Mouse (Mus musculus) macrophage (primary cell): ENCODE measurements around the gene Nhlrc4. TPM values are rescaled to one million over a fixed set of nuclear protein-coding genes. Genes with fewer than 3 reads are reported as not detected.

Source experiments
- H3K27ac ChIP-seq: fragments of 350-480 bp; formaldehyde crosslinking; 2 replicates; pipeline ENCODE4 v1.9.0; 2021
- H3K36me3 ChIP-seq: fragments of 350-480 bp; formaldehyde crosslinking; 2 replicates; pipeline ENCODE4 v1.9.0; 2021; ENCODE audit errors: inconsistent target
- H3K4me3 ChIP-seq: fragments of 350-480 bp; formaldehyde crosslinking; 2 replicates; pipeline ENCODE4 v1.9.0; 2021; ENCODE audit errors: inconsistent target
- H3K79me2 ChIP-seq: fragments of 350-480 bp; formaldehyde crosslinking; 2 replicates; pipeline ENCODE4 v1.9.0; 2021; ENCODE audit errors: inconsistent target
- WGBS: methylation state at CpG from one replicate; pipeline ENCODE4 v1.1.7; 2026; ENCODE audit warnings: inconsistent platforms; ENCODE audit not compliant: missing documents; 5-methylcytosine and 5-hydroxymethylcytosine counted together
- polyA plus RNA-seq: library from polyadenylated mRNA; stranded (reverse); fragments of 250-400 nt; gene quantifications from 3 replicates; pipeline ENCODE4 v1.2.4, GENCODE M21; 2018; ENCODE audit warnings: inconsistent platforms

Nhlrc4 gene
- polyA plus RNA-seq, 1 experiment from 2014 or later: not detected

DNA sequence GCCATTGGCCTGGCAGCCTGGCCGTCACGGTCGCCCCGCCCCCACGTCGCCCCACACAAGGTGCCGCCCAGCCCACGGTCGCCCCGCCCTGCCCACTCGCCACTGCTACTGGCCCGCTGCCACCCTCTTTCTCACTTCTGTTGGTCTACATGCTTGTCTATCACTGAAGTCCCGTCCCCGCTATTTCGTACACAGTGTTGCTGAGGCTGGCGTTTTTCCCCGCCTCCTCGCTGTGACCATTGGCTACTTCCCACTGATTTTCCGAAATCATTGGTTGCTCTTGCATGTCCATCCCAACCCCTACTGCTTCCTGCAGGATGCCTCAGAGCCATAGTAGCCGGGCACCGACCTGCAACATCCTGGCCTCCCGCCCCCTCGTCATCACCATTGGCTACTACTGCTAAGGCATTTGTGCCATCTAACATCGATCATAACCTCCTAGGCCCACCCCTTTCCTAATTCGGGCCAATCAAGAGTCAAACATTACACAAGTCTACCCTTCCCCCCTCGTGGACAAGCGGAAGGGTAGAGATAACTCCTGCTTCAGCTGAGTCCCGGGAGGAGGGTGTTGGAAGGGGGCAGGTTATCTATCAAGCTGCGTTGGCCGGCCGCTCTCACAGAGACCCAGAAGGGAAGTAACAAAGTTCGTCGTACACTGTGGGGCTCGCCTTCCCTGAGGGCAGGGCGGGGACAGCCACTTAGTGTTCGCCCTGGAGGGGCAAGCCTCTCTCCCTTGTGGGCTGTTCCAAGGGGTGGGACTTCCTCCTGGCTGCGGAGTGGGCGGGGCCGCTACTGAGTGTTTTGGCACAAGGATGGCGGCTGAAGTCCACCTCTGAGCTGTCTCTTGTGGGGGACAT, 24.7 kb downstream of the Nhlrc4 start:
- H3K36me3 ChIP-seq: no peaks in the 10 kb centered on the region; the same call in 1 of the 2 replicates
- 1% methylated on average over 40 of the region's 40 CpGs for WGBS
- H3K4me3 ChIP-seq: peak overlapping the region; percentile 76
- peak overlapping the region; percentile 93 for H3K27ac ChIP-seq
- H3K79me2 ChIP-seq: peaks cover 43% of the 10 kb centered on the region

DNA sequence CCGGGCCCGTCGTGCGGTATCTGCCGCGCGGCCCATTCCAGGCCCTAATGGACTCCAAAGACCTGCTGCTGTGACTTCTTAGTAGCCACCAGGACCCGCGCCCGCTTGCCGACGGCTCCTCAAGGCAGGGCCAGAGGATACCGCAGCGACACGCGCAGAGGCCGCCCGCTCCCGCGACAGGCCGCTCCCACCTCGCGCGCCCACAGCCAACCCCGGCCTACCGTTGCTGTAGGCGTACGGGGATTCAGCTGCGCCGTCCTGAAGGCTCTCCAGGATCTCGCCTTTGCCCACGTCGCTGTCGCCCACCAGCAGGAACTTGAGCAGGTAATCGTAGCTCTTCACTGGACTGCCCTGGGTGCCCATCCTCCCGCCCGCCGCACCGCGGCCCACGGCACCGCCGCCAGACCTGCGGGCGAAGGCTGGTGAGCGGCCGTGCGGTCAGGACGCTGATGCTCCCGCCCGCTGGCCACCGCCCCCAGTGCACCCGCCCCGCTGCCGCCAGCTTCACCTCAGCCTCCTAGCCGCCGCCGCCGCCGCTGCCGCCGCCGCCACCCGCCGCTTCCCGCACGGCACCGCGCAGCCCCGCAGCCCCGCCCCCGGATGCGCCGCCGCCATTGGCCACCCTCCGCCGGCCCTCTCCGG, 25.5 kb downstream of the Nhlrc4 start, which contains the start of gene Rab40c:
Rab40c (minus strand) TSS at position 584 of the 642 bp plus-strand sequence.
- H3K79me2 ChIP-seq: peaks cover 51% of the 10 kb centered on the region
- peak within 1 kb of the TSS; percentile 76 for H3K4me3 ChIP-seq
- no peaks in the 10 kb centered on the region; the same call in 1 of the 2 replicates for H3K36me3 ChIP-seq
- peak within 1 kb of the TSS; percentile 93 for H3K27ac ChIP-seq
- under 1% methylated on average over 73 of the region's 78 CpGs for WGBS

DNA sequence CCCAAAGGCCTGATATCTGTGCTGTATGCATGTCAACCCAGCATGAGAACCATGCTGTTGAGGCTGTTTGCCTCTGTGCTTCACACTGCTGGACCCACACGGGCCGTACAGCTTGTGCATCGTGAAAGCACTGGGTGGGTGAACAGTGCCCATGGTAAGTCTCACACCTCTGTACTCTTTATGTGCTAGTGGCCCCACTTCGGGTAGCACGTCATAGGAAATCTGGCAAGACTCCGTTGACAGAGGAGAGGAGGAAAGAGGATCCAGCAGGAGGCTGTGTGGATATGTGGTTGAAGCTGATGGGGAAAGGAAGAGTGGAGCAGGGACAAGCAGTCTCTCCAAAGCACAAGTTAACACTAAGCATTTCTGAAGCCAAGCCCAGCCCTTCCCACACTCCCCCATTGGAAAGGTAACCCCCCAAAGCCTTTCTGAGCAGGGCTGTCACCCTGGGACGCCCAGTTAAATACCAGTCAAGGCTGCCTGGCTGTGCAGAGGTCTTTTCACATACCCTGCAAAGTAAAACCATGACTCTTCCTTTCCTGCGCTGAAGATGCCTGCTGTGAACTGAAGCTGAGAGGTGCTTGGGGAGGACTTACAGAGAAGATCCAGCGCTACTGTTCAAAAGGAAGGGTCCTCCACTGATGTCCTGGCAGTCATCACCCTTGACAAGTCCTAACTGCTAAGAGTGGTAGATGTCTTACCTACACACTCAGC, 26.6 kb downstream of the Nhlrc4 start:
- H3K27ac ChIP-seq: peak overlapping the region; percentile 57
- H3K79me2 ChIP-seq: peaks cover 59% of the 10 kb centered on the region
- H3K36me3 ChIP-seq: no peaks in the 10 kb centered on the region; the same call in 1 of the 2 replicates
- 95% methylated on average over 9 of the region's 9 CpGs for WGBS
- H3K4me3 ChIP-seq: peak overlapping the region; percentile 72

DNA sequence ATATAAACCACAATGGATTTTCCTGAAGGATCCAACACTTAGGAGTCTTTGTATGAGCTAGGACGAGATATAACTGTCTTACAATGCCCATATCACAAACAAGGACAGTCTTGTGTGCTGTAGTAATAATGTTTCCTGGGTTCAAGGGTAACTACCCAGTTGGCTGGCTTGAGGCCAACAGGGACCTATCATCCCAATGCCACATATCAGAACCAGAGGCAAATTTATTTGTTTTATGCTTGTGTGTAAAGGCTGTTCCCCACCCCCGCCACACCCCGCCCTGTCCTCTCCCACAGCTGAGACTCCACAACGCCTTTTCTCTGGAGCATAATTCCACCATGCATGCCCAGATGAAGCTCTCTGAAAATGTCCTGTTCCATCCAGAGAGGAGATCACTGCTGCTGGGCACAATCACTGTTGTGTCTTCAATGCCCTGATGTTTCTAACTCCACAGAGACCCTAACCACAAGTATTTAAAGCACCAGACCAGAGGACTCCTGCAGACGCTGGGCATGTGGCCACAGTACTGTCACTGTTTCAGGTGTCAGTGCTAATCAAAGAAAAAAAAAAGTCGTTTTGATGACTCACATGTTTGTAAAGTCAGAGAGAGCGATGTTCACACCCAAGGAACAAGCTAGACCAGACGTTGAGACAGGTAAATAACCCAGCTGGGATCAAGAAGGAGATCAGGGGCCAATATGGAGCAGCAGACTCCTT, 27.7 kb downstream of the Nhlrc4 start:
- WGBS: 91% methylated on average over 8 of the region's 8 CpGs
- no peak overlapping the region for H3K4me3 ChIP-seq
- H3K36me3 ChIP-seq: no peaks in the 10 kb centered on the region; the same call in 1 of the 2 replicates
- peaks cover 69% of the 10 kb centered on the region for H3K79me2 ChIP-seq
- no peak overlapping the region for H3K27ac ChIP-seq

DNA sequence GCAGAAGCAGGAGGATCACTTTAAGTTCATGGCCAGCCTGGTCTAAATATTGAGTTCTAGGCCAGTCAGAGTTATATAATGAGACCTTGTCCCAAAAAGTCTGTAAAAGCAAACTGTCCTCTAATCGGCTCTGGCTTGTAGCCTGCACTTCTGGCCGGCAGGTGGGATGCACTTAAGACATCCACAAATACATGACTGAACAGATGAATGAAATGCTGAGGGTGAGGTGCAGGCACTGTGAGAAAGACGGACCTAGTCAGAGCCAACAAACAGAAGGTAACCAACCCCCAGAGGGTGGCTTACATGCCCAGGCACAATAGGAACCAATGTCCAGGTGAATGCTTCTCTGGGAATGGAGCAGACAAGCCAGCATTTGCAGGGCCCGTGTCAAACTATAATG, 30.5 kb downstream of the Nhlrc4 start:
- WGBS: 52% methylated on average over 4 of the region's 4 CpGs
- Histone ChIP-seq H3K4me3 (no peak overlapping the region), H3K27ac (peak overlapping the region; percentile 99)

DNA sequence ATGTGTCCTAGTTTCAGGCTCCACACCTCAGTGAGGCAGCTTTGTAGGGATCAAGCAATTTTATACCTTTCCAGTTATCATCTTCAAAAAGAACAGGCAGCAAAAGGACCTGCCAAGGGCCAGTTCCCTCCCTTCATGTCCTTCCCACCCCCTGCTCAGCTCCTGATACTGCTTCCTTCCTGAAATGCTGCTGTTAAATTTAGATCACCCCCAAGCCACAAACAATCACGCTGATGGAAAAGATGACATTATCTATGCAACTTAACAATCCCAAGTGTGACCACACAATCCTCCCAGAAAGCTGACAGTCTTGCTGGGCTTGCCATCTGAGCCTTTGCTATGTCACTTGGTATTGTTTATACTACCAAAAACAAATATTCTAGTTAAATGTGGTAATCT, 30.9 kb downstream of the Nhlrc4 start:
- WGBS: 0% methylated on average over 1 of the region's 1 CpGs
- Histone ChIP-seq H3K27ac (peak overlapping the region; percentile 99), H3K36me3 (no peaks in the 10 kb centered on the region; the same call in 1 of the 2 replicates), H3K79me2 (peaks cover 97% of the 10 kb centered on the region), H3K4me3 (peak overlapping the region; percentile 32)

More for the DNA sequence above, 30.5 kb downstream of the Nhlrc4 start:
- no peaks in the 10 kb centered on the region; the same call in 1 of the 2 replicates for H3K36me3 ChIP-seq
- peaks cover 97% of the 10 kb centered on the region for H3K79me2 ChIP-seq

DNA sequence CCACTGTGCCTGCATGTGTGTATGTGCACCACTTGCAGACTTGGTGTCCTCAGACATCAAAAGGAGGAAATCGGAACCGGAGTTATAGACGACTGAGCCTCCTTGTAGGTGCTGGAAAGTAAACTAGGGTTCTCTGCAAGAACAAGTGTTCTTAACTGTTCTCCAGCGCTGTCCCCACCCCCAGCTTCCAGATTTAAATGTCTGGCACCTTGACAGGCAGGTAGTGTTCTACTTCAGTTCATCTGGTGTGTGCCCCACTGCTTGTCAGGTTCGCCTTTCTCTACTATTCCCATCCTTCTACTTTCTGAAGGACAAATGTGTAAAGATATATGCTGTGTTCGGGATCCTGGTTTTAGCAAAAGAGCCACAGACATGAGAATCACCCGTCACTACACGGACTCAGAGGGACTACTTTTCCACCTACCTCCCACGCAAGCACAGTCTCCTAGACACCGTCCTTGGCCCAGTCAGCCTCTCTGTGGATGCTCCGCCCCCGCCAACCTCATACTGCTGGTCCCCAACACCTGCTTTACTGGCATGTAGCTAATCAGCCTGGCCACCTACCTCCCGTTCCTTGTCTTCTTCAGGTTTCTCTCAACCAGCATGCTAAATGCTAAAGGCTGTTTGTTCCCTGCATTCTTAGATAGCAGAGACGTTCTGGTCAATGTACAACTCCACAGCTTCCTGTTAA, 31.4 kb downstream of the Nhlrc4 start:
- H3K4me3 ChIP-seq: peak overlapping the region; percentile 32
- H3K36me3 ChIP-seq: no peaks in the 10 kb centered on the region; the same call in 1 of the 2 replicates
- peak overlapping the region; percentile 99 for H3K27ac ChIP-seq
- peaks cover 97% of the 10 kb centered on the region for H3K79me2 ChIP-seq
- 52% methylated on average over 14 of the region's 14 CpGs for WGBS

DNA sequence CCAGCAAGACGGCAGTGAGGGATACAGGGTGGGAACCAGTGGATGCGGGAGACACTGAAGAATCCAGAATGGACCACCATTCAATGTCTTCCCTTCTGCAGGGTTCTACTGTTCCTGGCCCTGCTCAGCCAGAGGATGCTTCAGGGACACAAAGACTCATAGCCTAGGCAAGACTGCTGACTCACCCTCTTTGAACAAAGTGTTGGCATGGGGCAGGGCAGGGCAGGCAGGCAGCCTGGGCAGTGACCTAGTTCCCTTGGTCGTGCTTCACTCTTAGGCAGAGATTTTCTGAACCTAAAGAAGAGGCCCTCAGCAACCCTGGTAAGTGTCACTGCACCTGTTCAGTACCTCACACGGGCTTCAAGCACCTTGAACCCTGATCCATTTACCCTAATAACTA, 32.9 kb downstream of the Nhlrc4 start:
- H3K4me3 ChIP-seq: no peak overlapping the region; the same call in 1 of the 2 replicates
- 74% methylated on average over 4 of the region's 4 CpGs for WGBS
- H3K36me3 ChIP-seq: no peaks in the 10 kb centered on the region; the same call in 1 of the 2 replicates
- H3K79me2 ChIP-seq: peaks cover 97% of the 10 kb centered on the region
- peak overlapping the region; percentile 99 for H3K27ac ChIP-seq

DNA sequence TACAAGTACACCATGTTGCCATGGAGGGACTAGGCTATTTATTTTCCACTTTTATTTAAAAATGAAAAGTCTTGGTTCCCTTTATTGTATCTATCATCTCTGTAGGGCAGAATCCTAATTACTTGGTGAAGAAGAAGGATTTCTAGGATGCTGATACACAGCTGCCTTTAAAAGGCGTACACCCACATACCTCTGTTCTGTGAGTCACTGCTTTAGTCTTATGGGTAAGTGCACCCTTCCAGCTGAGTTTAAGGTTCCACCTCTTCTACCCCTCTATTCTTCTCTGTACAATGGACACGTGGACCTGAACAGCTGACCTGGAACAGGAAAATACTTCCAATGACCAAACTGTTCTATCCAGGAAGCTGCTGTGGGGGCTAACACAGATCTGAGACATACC, 37.1 kb downstream of the Nhlrc4 start:
- H3K27ac ChIP-seq: no peak overlapping the region
- 90% methylated on average over 2 of the region's 2 CpGs for WGBS
- no peak overlapping the region for H3K4me3 ChIP-seq
- H3K36me3 ChIP-seq: no peaks in the 10 kb centered on the region; the same call in 1 of the 2 replicates
- H3K79me2 ChIP-seq: peaks cover 100% of the 10 kb centered on the region

DNA sequence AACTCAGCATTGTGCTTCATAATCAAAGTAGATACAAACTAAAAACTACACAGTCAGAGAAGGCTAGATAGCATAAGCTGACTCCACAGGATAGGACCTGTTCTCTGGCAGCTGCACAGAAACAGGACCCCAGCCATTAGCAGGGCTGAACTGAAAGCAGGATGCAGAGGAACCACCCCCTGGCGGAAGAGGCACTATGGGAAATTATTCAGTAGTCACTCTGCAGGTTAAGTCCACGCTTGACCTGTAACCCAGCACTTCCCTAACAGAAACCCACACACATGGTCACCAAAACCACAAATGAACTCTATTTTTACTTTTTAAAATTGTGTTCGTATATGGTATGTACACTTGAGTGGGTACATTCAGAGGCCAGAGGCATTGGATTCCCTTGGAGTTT, 41.7 kb downstream of the Nhlrc4 start:
- Histone ChIP-seq H3K27ac (no peak overlapping the region), H3K4me3 (no peak overlapping the region), H3K79me2 (peaks cover 100% of the 10 kb centered on the region), H3K36me3 (peaks cover 4% of the 10 kb centered on the region; the same call in 1 of the 2 replicates)
- WGBS: 27% methylated on average over 3 of the region's 3 CpGs

DNA sequence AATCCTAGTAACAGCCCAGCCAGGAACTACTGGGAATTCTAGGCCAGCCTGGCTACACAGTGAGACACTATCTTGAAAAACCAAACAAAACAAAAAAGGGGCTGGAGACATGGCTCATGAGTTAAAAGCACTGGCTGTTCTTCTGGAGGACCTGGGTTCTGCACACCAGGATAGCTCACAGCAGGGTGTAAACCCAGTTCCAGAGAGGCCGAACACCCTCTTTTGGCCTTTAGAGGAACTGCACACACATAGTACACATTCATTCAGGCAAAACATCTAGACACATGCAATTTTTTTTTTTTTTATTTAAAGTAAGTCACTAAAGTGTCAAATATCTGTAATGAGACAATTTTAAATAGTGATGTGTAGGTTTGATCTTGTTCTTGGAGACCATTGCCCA, 44.6 kb downstream of the Nhlrc4 start:
- H3K27ac ChIP-seq: no peak overlapping the region
- H3K36me3 ChIP-seq: peaks cover 4% of the 10 kb centered on the region; the same call in 1 of the 2 replicates
- H3K4me3 ChIP-seq: no peak overlapping the region
- peaks cover 100% of the 10 kb centered on the region for H3K79me2 ChIP-seq
- 100% methylated on average over 1 of the region's 1 CpGs for WGBS

DNA sequence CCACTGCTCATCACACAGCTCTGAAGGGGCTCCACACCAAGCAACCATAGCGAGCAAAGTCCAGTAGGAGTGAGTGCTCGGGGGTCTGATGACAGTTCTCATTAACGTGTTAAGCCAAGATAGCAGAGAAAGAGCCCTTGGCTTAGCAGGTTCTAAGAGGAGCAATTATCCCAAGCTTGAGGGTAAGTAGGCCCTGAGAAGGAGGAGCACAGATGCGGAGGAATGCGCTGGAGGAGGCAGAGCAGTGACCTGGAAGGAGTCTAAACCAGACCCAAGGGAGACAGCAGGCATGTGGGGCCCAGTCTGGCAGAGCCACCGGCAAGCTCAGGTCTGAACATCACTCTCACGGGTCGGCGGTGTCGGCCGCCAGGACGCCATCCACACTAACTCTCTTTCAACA, 48.9 kb downstream of the Nhlrc4 start:
- Histone ChIP-seq H3K27ac (no peak overlapping the region), H3K79me2 (peaks cover 100% of the 10 kb centered on the region), H3K36me3 (peaks cover 9% of the 10 kb centered on the region; the same call in 1 of the 2 replicates), H3K4me3 (no peak overlapping the region)
- 97% methylated on average over 4 of the region's 12 CpGs for WGBS

DNA sequence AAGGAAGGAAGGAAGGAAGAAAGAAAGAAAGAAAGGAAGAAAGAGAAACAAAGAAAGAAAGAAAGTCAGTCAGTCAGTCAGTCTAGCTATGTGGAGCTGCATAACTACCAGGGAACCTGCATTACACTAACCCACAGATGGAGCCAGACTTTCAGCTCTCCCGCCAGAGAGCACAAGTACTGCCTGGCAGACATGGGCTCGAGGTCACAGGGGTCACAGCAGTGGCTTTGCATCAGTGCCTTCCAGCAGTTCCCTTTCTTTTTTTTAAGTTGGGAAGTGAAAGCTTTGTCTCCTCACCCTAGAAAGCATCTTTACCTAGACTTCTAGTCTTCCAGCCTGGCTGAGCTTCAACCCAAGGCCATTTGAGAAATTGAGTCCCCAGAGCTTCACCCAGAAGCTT, 49.3 kb downstream of the Nhlrc4 start:
- Histone ChIP-seq H3K36me3 (peaks cover 11% of the 10 kb centered on the region; the same call in 1 of the 2 replicates), H3K27ac (no peak overlapping the region), H3K4me3 (no peak overlapping the region), H3K79me2 (peaks cover 100% of the 10 kb centered on the region)
- 14% methylated on average over 2 of the region's 2 CpGs for WGBS
